Mouse (Mus musculus): ENCODE measurements around the gene Abat. TPM values are rescaled to one million over a fixed set of nuclear protein-coding genes. Genes with fewer than 3 reads are reported as not detected.

The Abat gene
- 11.7 and 16.7 TPM in 2 replicates for polyA plus RNA-seq (2012; rRNA removed)

DNA sequence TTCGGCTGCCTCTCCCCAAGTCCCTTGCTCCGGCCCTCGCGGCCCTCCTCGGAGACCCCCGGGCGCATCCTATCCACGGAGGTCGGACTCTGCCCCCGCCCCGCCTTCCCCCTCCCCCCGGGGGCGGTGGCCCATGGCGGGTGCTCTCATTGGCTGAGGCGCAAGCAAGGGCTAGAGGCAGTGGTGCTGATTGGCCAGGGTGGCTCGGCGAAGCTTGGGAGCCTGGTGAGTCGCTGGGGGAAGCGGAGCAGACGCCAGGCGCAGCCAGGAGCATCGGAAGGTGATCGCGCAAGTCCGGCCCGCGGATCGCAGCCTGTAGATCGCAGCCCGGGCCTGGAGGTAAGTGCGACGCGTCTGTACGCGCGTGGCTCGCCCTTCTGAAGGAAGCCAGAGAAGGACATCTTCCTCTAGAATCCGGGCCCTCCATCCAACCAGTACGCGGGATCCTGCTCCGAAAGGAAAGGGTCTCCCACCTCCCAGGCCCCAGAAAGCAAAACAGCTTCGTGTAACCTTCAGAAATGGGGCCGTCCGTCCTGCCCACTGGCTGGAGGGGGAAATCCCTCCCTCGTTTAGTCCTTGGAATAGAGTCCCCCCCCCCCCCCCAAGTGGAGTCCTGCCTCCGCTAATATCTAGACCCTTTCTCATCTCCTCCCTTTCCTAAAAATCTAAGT lies at the start of gene Abat:
TSS of gene Abat (plus strand) at position 194 of the 671 bp plus-strand sequence.
- DNase-seq (ENCODE audit: low spot score) = peak; percentile 70

DNA sequence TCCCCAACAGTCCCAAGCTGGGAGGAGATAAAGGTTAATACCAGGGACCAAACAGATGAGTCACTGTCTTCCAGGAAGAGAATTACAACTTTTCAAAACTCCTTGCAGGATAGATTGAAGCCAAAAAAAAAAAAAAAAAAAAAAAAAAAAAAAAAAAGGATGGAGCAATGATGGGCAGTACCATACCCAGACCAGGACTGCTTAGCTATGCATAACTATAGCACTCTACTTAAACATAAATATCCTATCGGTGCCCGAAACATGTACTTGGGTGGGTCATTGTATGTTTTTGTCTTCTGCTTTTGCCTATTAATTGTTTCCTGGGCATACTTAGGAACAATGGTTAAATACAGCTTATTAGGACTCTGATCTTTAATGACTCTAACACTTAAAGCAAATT lies 43.1 kb upstream of the Abat start:
- no peak for DNase-seq (ENCODE audit: low spot score)

DNA sequence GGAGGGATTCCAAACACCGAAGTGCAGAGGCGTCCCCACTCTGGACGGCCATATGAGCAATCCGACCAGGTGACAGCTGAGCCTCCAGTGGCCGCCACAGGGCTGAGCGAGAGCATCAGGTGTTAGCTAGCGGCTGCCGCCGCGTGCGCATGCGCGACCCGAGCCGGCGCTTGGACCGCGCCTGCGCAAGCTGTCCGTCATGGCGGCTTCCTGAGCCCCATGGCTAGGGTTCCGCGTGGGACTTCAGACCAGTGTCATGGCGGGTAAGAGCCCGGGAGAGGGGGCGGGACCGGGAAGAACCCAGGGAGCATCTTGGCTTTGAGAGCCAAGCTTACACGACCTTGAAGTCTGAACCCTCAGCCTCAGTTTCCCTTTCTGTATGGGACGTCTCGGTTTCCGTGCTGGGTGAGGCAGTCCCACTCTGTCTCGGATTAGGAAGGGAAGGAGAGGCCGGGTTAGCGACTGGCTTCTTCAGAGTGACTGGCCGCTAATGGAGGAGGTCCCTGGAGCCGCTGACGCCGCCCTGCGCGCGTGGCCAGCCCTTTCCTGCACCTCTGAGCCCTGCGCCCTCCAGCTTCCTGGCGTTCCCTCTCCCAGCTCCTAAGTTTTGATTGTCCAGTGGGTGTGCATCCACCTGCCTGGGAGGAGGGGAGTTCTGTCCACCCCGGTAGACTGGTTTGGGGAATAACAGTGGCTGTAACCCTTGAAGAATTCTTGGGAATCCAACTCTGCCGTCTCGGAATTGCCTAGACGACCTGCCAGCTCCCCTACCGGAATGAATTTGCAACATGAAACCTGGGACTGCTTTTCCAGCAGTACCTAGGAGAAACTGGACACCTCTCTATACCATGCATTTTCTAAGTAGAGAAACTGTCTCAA lies 42.4 kb upstream of the Abat start, which contains the start of gene Mettl22:
TSS of gene Mettl22 (plus strand) at position 186 of the 879 bp plus-strand sequence.
- DNase-seq (ENCODE audit: low spot score) = peak; percentile 89

DNA sequence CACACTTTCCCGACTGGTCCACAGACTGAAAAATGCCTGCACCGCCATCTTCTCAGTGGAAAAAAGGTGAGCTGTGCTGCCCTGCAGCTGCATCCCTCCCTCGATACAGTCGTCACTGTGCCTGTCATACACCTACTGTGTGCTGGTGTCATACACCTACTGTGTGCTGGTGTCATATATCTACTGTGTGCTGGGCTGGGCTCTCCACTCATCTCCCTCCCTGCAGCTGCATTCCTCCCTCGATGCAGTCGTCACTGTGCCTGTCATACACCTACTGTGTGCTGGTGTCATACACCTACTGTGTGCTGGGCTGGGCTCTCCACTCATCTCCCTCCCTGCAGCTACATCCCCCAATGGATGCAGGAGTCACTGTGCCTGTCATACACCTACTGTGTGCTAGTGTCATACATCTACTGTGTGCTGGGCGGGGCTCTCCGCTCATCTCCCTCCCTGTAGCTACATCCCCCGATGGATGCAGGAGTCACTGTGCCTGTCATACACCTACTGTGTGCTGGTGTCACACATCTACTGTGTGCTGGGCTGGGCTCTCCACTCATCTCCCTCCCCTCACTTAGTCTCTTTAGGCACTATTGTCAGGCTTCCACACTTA lies 25.7 kb upstream of the Abat start:
- no peak for DNase-seq (ENCODE audit: low spot score)

DNA sequence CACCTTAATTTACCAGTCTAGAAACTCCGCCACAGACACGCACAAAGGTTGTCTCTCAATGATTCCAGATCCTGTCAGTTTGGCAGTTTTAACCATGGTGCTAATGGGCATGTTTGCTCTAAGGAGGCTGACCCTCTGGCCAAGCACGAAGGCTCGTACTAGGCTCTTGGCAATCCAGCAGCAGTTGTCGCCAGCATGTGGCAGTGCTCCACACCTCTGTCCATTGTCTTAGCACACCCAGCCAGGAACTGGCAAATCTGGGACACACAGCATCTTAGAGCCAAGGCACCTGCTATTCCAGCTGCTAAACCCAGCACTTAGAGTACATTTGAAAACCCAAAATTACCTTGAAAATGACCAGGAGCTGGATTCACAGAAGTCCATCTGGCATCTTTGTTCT lies 23.9 kb upstream of the Abat start:
- DNase-seq (ENCODE audit: low spot score) = no peak

DNA sequence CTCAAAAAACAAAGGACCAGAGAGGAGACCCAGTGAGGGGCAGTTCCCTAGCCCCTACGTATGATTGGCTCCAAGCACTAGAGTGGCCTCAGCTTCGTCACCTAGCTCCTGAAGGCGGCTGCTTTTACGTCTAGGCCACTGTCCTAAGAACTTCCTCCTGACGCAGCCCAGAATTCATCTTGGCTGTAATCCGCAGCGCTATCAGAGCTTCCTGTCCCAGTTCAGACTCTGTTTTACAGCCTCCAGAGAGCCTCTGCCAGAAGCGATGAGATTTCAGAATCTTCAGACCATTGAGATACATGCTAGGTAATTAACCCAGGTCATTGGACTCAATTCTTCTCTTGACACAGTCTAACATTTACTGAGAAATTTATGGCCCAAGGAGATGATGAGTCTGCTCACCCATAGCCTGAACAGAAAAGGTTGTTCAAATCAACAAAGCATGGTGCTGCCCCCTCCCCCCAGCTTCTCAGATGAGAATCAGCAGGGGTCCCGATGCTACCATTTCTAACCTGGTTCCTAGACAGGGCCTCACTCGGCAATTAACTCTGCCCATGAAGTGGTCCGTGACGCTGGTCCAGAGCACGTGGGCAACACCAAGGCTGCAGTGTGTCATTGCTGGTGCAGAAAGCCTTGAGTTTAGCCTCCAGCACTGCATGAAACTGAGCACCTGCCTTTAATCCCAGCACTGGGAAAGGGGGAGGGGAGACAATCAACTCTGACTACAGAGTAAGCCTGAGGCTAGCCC lies 21.3 kb upstream of the Abat start:
- DNase-seq (ENCODE audit: low spot score) = no peak

DNA sequence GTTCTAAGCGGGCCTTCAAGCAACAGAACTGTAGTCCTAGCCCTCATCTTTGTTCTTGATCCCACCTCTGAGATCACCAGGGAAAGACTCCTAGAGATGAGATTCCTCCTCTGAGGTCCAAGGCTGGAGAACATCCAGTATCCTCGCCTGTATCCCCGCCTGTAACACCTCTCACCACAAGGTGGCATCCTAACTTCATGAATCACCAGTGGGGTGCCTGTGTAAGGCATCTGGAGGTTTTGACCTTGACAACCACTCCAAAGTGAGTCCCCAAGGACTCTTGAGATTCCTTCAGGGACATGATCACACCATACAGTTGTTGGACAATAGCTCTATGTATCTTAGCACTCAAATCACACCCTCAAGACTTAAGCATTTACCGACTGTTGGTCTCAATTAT lies 19.0 kb upstream of the Abat start:
- DNase-seq (ENCODE audit: low spot score) = no peak

DNA sequence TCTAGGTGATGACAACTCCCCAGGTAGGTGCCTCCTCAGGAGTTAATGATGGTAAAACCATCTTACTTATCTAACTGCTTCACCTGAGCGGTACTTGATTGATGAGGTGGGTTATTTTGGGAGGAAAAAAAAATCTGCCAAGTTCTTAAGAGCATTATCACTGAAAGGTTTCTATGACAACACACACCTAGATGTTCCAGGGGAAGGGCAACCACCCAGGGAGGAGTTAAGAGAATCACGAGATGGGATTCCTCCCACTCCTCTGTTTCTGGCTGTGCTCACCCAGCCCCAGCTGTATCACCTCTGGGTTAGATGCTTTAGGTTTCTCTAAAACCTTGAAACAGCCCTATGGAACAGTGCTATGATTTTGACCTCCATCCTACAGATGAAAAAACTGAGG lies 16.3 kb upstream of the Abat start:
- no peak for DNase-seq (ENCODE audit: low spot score)

DNA sequence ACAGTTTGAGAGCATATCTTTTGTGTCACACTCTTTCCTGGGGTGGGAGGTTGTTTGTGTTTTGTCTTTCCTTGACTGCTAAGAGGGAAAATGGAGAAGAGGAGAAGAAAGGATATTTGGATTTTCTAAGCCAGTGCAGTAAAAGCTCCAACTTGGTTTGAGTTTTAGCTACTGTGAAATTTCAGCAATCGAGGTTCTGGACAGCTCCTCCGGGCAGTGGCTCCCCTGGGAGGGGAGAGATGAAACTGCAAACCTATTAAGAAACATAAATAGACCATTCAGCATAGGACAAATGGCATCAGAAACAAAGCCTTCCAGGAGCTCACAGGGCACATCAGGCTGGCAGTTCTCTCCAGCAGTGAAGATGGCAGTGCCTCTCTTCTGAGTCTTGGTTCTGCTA lies 9.0 kb upstream of the Abat start:
- DNase-seq (ENCODE audit: low spot score) = no peak

DNA sequence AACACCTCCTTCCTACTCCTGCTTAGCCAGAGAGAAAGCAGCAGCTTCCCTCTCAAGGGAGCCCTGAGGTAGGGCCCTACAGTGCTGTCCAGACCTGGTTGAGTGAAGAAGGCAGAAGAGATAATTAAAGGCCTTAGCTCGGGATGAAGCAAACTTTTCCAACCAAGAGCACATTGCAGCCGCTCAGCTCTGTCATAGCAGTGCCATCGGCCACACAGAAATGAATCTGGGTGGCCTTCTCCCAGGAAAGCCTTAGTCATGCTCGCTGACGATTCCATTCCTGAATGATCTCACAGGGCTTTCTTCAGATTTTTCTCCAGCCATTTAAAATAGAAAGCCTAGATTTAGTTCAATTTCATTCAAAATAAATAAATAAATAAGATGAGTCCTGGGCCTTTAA lies 3.3 kb upstream of the Abat start:
- DNase-seq (ENCODE audit: low spot score) = no peak

DNA sequence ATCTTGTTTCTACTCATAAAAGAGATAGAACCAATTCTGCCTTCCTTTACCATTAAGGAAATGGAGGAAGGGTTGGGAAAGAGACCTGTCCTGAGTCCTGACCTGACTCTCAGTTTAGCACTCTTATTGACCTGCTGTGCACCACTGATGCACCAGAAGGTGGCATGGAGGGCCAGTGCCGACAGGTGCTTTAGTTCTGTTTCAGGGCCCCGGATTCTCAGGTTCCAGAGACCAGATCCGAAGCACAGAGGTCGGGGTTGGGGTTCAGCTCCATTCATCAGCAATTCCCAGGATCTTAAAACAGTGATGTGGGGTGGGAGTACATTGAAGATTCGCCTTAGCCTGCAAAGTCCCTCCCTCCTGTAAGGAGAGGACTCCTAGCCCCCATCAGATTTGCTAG lies 399 bp upstream of the Abat start:
- no peak for DNase-seq (ENCODE audit: low spot score)

DNA sequence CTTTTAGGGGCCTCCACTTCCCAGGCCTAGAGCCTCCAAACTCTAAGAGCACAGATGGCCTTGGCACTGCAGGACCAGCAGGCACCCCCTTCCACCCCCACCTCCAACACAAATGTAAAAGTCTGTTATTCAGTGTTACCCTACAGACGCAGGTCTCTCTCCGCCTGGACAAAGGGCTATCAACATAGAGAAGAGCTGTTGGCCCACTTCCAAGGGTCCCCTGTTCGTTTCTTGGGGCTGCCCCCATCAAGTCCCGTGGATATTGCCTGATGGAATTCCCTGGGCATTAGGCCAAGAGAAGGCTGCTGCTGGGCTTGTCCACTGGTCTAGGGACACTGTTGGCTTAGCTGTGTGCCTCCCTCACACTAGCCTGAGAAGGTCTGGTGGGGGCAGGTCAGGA lies 951 bp downstream of the Abat start:
- no peak for DNase-seq (ENCODE audit: low spot score)

DNA sequence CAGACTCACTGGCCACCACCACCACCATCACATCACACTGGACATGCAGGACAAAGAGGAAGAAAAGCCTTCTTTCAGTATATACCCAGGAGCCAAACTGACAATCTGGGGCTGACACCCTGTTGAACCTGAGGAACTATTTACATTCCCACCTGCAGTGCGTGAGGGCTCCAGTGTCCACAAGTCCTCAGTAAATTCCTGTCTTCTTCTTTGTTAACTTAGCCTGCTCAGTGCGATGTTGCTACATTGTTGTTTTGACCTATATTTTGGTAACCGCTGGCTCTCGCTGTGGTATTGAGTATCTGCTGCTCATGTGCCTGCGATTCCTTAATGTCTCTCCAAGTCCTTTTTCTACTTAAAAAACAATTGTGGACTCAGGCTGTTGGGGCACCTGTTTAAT lies 7.3 kb downstream of the Abat start:
- DNase-seq (ENCODE audit: low spot score) = no peak

DNA sequence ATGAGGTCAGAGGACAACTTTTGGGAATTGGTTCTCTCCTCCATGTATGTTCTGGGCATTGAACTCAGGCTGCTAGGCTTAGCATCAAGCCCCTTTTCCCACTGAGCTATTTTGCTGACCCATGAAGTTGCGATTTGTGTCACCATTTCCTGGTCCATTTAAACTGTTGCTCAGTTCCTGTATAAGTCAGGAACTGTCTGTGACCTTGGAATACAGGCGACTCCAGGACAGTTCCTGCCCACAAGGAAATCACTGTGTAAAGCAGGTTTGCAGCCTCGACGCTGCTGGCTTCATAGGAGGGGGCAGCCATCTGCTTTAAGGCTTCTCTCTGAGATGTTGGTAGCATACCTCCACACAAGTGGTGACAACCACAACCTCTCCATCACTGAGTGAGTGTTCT lies 8.1 kb downstream of the Abat start:
- no peak for DNase-seq (ENCODE audit: low spot score)

DNA sequence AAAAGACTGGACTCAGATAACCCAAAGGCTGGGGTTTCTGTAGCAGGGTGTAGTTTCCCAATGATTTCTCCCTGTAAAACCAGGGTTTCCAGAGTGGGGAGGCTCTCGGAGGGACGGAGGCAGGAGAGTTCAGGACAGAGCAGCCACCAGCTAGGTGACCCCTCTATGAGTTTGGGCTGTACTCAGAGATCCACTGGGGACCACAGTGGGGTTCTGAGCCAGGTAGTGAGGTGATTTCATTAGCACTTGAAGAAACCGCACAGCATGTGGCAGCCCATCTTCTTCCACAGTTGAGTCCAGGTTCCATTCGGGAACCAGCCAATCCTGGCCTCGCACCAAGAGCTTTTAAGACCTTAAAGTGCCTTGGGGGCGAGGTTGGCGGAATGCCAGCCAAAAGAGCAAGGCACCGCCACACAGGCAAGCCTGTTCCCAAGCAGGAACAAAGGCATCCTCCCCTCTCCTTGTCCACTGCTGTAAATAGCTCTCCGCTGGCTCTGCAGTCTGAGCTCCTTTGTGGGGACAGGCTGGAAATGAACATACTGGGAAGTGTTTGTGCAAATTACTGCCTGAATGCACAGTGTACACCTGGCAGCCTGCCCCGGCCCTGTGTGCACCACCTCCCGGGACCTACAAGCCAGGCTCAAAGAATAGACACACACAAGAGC lies 10.4 kb downstream of the Abat start:
- no peak for DNase-seq (ENCODE audit: low spot score)

DNA sequence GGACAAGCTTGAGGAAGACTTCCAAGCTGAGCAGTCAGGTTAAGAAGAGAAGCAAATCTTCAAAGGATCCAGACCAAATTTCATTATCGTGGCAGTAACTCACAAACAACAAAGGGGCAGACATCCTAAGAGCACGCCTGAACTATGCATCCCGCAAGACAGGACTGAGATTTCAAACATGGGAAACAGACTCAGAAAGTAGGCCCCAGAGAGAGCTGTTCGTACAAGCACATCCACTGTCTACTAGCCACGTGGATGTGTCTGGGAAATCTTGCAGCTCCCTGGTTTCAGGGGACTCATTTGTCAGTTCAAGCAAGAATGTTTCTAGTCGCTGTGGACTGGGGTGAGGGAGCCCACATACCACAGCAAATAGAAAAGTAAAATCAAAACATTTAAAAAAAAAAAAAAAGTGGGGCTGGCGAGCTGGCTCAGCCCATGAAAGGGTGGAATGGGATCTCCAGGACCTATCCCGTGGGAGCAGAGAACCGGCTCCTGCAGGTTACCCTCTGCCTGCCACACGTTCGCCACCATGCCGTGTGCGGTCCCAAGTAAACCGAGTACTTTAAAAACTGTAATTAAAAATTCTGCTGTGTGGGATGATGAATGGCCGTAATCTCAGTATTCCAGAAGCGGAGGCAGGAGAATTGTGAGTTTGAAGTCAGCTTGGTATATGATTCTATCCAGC lies 11.1 kb downstream of the Abat start:
- DNase-seq (ENCODE audit: low spot score) = no peak

DNA sequence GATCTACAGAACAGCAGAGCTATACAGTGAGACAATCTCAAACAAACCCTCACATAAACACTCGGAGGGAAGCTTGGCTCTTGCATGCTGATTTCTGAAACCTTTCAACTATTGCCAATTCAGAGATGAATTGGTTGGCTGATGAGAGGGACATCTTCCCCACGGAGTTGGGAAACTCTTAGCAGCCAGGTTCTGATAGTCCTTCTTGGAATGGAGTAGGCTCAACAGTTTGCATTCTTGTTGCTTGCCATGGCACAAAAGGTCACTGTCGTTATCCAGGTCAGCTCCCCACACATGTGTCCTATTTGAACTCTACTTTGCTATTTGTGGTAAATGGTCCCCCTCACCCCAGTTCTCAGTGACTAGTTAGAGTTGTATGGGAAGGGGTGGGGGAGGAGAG lies 12.1 kb downstream of the Abat start:
- no peak for DNase-seq (ENCODE audit: low spot score)

DNA sequence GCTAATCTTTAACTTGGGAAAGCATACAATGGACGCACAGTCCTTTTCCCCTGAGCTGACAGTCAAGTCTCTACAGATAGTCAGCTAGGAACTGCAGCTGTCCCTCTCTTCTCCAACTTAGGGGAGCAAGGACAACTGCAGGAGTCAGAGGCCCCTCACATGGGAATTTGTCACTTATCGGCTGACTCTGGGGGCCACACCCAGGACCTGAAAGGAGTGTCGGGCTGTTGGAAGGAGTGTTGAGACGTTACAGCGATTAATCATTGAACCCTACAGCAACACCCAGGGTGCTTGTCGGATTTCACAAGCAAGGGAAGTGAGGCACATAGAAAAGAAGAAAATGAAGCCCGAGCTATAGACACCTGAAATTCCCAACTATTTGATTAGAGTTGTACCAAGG lies 12.6 kb downstream of the Abat start:
- DNase-seq (ENCODE audit: low spot score) = no peak

DNA sequence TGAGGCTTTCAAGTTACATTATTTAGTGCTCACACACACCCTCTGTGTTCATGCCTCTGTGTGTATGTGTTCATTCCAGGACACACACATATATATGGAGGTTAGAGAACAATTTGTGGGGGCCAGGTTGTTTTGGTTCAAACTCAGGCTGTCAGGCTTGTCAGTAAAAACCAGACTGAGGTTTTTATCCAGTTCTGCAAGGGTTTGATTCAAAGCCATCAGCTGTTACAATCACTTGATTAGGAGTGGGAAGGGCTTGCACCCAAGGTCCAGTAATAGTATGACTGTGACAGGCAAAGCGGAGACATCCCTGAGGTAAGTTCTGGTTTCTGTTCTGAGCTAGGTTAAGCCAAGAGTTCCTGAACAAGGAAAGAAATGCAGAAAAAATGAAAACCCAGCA lies 16.2 kb downstream of the Abat start:
- DNase-seq (ENCODE audit: low spot score) = no peak

DNA sequence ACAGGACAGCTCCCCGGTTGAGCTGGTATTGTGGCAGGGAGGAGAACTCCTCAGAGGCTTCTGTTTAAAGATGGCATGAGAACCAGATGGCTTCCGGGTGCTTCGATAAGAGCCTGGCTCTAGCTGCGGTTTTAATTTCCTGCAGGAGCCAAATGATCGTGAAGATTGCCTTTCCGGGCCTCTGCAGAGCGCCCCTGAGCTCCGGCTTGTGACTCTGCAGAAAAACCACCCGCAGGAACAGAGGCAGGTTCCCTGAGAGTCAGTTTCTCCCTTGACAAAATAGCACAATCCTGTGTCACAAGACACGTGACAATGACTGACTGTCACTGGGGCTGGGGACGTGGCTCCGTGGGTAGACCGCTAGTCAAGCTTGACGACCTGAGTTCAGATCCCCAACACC lies 16.8 kb downstream of the Abat start:
- DNase-seq (ENCODE audit: low spot score) = no peak

DNA sequence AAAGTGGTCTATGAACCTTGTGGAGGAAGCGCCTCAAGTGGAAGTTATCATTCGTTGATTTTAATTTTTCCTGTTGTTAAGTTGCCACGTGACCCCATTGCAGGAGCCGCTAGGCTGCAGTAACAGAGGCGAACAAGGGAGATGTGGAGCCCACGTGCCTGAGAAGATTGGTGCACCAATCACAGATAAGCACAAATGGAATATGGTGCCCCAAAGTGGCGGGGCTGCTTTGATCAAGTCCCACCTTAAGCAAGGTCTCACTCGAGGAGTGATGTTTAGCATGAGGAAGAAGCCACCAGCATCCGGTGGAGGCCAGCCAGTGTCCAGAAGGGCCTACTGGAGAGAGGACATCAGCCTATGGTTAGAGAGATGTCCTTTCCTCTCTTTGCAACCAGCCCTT lies 19.2 kb downstream of the Abat start:
- DNase-seq (ENCODE audit: low spot score) = no peak

Data from urinary bladder, adult 2 months (tissue).